Mouse (Mus musculus): ENCODE results near the gene Spata3. TPM values are rescaled to one million over a fixed set of nuclear protein-coding genes. Genes with fewer than 3 reads are reported as not detected.

The Spata3 gene
- total RNA-seq, 2 experiments from 2014 or later = 1.2 to 1.8 TPM

- DNase-seq (ENCODE audit: low spot score in 2 of 2) = no peak
Observed at GRCm38 (mm10) chr1:86021365-86021989, 4.9 kb downstream of the Spata3 start.

DNA sequence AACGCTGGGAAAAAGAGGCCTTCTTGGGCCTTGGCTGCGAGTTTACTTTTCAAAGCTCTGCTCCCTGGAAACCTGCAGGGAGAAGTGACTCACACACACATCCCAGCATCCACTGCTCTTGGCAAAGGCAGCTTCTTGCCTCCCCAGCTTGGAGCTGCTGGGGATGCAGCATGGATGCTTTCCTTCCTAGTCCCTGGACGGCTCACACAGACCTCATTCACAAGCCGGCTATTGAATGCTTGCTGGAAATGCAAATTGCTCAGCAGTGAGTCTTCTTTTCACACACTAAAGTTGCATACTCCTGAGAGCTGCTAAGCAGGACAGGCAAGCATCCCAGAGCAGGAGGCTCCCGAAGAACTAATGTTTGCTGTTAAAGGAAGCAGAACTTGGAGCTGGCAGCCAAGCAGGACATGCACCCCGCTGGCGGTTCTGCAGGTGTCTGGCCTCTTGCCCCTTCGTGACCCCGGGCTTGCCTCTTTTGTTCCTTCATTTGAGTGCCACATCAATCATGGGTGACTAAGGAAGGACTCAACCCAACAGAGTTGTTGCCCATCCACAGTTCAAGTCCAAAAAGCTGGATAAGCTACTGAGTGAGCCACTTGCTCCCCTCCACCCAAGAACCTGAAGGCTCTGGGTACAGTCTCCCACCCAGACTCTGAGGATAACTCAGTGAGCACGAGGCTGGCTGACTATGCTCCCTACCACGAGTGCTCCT lies 15.8 kb downstream of the Spata3 start:
- DNase-seq (ENCODE audit: low spot score in 2 of 2) = peak; percentile 56 to 66

GRCm38 (mm10) chr1:86038191-86038951 lies 21.8 kb downstream of the Spata3 start:
- no peak for DNase-seq (ENCODE audit: low spot score in 2 of 2)

DNA sequence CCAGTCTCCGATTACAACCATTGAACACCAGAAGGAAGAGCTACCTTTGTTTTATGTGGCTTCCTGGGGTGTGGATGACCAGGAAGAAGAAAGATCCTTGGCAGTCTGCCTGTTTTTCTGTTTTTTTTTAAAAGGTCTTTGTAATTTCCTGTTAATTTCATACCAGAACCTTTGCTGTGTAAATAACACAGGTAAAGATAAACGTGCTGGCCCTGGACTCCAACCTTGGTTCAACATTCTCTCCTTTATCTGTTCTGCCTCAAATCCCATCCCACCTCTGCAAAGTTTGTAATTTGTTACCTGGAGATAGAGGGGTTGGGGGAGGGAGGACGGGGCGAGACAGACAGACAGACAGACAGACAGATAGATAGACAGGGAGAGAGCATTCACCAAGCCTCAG lies 23.5 kb downstream of the Spata3 start:
- DNase-seq (ENCODE audit: low spot score in 2 of 2) = no peak

DNA sequence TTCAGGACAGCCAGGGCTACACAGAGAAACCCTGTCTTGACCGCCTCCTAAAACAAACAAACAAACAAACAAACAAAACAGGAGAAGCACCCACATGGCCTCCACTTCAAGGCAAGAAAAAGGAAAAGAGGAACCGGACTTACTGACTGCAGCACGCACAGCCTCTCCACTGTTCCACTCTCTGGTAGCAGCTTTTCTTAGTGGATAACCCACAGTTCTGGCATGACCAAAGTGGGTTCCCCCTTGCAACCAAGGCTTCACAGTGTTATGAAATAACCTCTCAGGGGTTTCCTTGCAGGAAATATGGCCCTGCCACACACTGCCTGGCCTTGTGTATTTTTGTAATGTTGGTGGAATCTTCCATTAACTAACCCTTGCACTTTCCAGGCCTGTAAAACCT lies 24.2 kb downstream of the Spata3 start:
- no peak for DNase-seq (ENCODE audit: low spot score in 2 of 2)

- no peak for DNase-seq (ENCODE audit: low spot score in 2 of 2)
Observed at GRCm38 (mm10) chr1:86045056-86045455, 28.4 kb downstream of the Spata3 start.

GRCm38 (mm10) chr1:86045848-86046805 lies 29.5 kb downstream of the Spata3 start, which contains the start of gene 2810459M11Rik:
Gene 2810459M11Rik (plus strand): TSS chr1:86045863.
- peak; percentile 49 to 65 for DNase-seq (ENCODE audit: low spot score in 2 of 2)

- peak in 1 of 2 experiments; percentile 25 for DNase-seq (ENCODE audit: low spot score in 2 of 2)
Observed at GRCm38 (mm10) chr1:86046833-86047563, 30.4 kb downstream of the Spata3 start.

DNA sequence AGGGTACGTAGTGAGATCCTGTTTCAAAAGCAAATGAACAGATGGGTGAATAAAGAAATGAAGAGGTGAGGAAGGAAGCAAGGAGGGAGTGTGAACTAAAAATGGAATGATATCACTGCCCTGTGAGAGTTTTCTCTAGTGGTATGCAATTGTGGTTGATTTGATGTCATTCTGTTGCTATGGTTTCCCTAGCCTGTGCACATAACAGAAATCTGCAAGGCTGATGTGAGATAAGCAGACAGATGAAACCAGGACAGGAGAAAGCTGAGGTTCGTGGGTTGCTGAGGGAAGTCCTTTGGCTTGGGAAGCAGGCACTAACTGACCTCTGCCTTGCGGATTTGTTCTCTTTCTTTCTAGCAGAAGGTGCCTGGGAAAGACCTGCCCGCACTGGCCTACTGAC lies 31.6 kb downstream of the Spata3 start:
- no peak for DNase-seq (ENCODE audit: low spot score in 2 of 2)

DNA sequence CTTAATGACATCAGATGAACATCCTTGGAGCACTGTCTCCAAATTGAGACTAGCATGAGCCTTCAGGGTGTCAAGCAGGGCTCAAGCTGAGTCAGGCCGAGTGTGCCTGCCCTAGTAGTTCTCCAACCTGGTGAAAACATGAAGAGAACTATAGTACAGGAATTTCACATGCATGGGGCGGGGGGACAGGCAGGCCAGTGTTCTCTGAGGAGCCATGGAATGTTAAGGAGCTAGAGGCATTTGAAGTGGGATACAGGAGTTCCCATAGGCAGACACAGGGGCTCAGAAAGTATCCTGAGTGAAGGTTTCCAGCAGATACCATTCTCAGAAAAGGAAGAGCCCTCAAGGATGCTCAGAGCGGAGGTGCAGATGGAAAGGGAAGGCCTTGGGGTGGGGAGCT lies 32.1 kb downstream of the Spata3 start:
- DNase-seq (ENCODE audit: low spot score in 2 of 2) = no peak

- peak; percentile 88 to 89 for DNase-seq (ENCODE audit: low spot score in 2 of 2)
Observed at GRCm38 (mm10) chr1:86053198-86053921, 36.7 kb downstream of the Spata3 start.

DNA sequence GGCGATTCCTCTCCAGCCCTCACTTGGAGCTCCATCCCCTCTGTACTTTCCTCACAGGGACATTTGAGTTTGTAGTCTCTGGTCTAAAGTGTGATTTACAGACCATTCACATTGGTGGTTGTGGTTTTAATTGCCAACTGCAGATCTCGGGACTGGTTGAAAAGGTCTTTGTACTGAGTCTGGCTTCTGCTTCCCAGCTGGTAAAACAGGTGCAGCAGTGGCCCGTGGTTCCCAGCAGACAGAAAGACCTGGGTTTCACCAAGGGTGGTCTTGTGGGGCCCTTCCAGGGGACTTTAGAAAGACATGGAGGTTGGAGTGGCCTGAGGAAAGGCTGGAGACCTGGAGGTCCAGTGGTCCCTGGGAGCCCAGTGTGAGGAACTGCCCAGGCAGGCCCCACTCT lies 38.3 kb downstream of the Spata3 start:
- no peak for DNase-seq (ENCODE audit: low spot score in 2 of 2)

DNA sequence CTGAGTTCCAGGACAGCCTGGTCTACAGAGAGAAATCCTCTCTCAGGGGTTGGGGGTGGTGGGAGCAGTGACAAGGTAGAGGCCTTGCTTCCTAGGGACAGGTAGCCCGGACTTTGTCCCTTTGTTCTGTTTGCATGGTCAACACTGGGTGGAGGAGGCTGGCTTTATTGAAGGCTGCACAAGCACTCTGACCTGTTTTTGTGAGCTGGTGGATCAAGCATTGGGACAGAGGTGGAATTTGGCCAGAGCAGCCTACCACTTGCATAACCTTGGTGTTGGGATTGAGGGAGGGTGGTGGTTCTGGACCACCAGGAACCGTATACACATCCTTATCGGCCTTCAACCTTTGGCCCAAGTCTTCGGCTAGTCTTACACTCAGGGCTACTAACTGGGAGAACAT lies 39.7 kb downstream of the Spata3 start:
- DNase-seq (ENCODE audit: low spot score in 2 of 2) = no peak

DNA sequence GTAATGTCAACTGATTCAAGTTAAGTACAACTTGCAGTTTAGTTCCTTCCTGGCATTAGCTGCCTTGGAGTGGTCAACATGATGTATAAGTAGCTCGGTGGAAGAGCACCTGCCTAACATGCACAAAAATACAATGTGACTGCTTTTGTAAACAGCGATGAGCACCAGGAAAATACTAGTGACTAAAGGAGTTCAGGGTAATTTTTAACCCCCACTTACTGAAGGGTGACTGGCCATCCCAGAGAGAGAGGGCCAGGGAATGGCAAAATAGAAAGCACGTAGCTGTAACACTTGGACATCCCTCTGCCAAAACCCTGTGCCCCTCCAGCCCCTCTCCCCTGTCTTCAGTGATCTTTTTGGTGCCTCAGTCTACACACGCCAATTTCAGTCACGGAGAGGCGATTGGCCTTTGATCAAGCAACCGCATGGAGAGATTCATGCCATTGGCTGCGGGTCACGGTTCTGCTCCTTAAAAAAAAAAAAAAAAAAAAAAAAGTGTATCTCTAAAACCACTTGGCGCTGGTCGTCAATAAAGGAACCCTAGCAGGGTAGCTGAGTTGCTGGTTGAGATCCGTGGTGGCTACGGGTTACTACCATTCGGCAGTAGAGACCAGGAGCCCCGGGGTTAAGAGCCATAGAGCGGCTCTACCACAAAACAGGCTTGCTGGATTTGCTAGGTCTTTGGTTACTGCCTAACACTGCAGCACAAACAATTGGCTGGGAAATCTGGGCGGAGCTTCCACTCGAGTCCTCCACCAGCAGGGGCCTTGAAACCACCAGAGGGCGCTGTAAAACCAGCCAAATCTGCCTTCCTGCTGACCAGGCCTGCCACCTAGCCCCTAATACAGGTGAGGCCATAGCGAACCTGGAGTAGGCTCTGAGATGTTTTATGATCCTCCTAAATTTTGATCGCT lies 42.5 kb downstream of the Spata3 start:
- peak; percentile 96 for DNase-seq (ENCODE audit: low spot score in 2 of 2)

DNA sequence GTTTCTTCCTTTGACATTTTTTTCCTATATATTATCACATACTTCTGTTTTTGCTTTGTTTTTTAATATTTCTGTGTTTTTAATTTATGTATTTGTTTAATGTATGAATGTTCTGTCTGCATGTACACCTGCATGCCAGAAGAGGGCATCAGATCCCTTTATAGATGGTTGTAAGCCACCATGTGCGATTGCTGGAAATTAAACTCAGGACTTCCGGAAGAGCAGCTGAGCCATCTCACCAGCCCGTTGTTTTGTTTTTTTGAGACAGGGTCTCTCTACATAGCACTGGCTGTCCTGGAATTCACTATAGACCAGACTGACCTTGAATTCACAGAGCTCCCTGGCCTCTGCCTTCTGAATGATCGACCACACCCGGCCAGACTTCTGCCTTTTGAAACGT lies 45.9 kb downstream of the Spata3 start:
- no peak for DNase-seq (ENCODE audit: low spot score in 2 of 2)

DNA sequence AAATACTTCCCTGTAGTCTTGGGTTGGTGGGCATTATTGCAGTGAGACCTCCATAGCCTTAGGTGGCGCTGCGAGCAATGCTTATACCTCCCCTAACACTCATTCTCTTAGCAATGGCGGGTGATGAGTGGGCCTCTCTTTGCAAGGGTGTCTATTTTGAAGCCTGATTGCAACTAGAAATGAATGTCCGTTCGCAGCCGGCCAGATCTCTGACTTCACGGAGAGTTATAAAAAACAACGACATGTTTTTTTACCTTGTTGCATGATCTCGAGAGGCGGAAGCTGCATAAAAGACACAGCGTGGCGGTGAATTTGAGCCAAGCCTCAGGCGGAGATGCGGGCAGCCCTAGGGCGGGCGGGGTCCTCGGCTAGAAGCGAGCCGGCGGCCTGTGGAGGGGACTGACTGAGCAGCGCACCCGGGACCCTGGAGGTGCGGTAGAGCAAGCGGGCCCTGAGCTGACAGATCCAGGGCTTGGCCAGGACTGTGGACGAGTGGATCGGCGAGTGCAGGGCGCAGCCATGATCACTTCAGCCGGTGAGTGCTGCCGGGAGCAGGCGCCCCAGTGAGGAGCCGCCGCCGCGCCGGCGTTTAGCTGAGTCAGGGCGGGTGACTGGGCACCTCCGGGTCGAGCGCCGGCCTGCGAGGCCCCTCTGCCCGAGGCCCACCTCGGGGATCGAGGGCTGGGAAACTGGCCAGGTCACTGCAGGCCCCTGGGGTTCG lies 47.8 kb downstream of the Spata3 start, which contains the start of gene Psmd1:
Psmd1 (plus strand) TSS at position 117 of the 721 bp plus-strand sequence.
- DNase-seq (ENCODE audit: low spot score in 2 of 2) = peak; percentile 86 to 91

DNA sequence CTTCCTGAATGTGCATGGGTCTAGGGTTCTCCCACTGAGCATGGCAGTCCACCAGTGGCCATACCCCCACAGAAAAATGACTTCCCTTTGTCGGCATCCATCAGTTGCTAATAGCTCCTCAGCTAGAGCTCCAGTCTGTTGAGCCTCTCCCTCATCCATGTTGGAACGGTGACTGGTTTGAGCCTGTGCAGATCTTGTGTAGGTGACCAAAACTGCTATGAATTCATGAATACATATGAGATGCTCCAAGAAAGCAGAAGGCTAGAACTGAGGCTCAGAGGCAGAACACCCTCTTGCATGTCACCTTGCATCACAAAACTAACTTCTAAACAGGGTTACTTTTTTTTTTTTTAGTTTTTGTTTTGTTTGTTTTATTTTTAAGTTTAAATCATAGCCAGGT lies 59.9 kb downstream of the Spata3 start:
- no peak for DNase-seq (ENCODE audit: low spot score in 2 of 2)
